Mouse (Mus musculus): Measurements from ENCODE around the gene Ugt1a8.
"Not testable (repeated sequence)": the region's sequence is repeated elsewhere in the genome, so short reads cannot be mapped to it uniquely, and the experiment has no call there.

Gene Ugt1a8

GRCm38 (mm10) chr1:88195687-88196086, 108.1 kb downstream of the Ugt1a8 start:
- no peak for DNase-seq

- no peak for DNase-seq
Observed at GRCm38 (mm10) chr1:88197443-88197842, 109.8 kb downstream of the Ugt1a8 start.

DNA sequence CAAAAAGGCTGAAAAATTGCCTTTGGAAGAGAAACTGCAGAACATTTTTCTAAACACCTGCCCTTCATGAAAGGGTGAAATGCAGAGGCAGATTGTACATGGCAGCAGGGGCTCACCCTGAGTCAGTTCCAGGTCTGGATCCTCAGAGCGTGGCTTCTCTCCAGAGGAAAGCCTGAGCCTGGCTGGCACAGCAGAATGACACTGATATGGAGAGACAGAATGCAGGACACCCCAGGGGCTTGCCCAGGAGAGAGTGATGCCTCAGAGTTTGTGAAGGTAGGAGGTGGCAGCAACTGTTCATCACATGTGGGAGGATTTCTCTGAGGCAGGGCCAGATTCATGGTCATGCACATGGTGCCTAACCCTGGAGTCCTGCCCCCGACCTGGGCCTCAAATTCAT, 112.4 kb downstream of the Ugt1a8 start:
- DNase-seq: no peak

DNA sequence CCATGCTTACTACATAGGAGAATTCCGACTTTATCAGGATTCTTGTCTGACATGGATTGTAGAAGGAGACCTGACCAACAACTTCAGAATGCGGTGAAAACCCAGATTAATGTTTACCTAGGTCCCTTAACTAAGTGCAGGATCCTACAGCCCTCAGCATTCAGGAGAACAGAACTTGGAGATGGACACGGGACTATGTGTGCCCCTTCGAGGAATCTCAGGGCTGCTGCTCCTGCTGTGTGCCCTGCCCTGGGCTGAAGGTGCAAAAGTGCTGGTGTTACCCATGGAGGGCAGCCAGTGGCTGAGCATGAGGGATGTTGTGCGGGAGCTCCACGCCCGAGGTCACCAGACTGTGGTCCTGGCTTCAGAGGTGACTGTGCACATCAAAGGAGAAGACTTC, 112.8 kb downstream of the Ugt1a8 start, which contains the start of gene Ugt1a2:
TSS of gene Ugt1a2 (plus strand) at position 146 of the 400 bp plus-strand sequence.
- DNase-seq: no peak

- DNase-seq: peak; percentile 87
Observed at GRCm38 (mm10) chr1:88205294-88205922, 117.8 kb downstream of the Ugt1a8 start, which contains the start of gene Dnajb3. Gene Dnajb3 (minus strand): TSS chr1:88205782.

DNA sequence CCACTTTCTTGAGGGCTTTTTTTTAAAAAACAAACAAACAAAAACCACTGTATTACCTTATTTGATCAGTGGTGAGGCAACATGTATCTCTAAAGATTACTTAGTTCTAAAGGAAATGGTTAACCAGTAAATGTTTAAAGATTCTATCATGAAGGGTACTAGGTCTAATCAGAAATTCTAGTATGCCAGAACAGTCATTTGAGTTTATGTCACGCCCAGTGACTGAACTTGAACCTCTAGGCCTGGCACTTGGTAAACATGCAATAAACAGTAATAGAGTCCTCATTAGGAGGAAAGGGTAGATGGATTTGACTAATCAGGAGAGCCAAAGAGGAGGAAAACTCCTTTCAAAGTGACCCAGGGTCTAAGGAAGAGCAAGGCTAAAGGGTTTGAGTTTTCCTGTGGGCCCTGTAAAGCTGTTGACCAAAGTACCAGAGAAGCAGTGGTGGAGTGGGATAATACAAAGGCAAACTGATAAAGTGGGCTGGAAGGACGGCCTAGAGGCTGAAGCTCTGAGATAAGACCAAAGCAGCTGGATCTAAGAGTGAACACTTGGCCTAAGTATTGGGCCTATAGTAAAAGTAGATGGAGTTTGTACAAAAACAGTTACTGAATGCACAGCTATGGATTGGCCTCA, 119.3 kb downstream of the Ugt1a8 start:
- no peak for DNase-seq

DNA sequence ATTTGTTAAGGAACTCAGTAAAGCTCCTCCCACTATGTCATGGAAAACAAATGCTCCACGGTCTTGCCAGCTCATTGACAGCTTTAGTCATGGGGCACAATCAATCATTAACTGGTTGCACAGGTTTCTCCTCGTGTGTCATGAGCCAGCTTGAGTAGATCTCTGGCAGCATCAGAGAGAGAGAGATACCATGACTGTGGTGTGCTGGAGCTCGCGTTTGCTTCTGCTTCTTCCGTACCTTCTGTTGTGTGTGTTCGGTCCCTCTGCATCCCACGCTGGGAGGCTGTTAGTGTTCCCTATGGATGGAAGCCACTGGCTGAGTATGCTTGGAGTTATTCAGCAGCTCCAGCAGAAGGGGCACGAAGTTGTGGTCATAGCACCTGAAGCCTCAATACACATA, 124.2 kb downstream of the Ugt1a8 start, which contains the start of gene Ugt1a1:
TSS of gene Ugt1a1 (plus strand) at position 148 of the 400 bp plus-strand sequence.
- DNase-seq: peak; percentile 10

- DNase-seq: no peak
Observed at GRCm38 (mm10) chr1:88212341-88213045, 124.9 kb downstream of the Ugt1a8 start.

GRCm38 (mm10) chr1:88213061-88213460, 125.4 kb downstream of the Ugt1a8 start:
- no peak for DNase-seq

DNA sequence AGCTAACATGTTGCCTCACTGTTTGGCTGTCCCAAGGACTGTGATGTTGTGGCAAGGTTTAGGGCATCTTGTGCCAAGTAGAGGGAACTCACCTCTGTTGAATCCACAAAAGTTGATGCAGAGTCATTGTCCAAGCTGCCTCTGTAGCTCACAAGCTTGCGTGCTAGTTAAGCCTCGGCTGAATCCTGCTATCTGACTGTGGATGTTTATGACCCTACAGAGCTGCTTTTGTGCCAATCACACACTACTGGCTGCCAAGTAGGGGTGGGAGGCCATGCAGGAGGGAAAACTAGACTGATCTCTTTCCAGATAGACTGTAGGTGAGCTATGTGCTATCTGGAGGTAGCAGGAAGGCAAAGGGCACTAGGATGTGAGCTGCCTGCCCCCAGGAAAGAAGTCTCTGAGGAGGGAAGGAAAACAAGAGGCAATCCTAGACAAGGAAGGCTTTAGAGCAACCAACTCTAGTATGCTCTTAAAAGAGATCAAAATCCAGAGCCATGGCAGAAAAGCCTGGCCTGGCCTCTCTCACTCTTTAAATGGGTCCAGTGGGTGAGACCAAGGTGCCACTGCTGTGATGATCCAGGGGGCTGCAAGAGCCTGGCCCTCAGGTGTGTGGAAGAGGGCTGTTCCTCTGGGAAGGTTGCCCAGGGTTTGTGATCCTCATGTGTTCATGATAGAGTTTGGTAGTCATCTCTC, 126.3 kb downstream of the Ugt1a8 start:
- peak; percentile 10 for DNase-seq

GRCm38 (mm10) chr1:88214462-88214952, 126.9 kb downstream of the Ugt1a8 start:
- no peak for DNase-seq

- peak; percentile 9 for DNase-seq
Observed at GRCm38 (mm10) chr1:88215466-88216380, 128.1 kb downstream of the Ugt1a8 start.

DNA sequence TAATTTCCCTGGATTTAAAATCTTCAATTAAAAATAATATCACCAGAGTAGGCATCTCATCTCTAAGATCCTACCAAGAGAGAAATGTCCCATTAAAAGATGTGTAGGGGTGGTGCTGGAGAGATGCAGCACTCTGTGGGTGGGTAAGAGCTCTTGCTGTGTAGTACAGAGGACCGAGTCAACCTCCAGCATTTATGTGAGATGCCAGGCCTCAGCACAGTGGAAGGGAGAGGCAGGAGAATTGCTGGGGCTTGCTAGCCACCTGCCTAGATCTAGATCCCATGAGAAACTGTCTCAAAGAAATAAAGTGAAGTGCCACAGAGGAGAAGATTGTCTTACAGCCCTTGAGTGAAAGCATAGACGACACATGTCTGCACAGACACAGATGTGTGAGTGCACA, 128.9 kb downstream of the Ugt1a8 start:
- DNase-seq: no peak

- peak; percentile 19 for DNase-seq
Observed at GRCm38 (mm10) chr1:88217144-88217543, 129.5 kb downstream of the Ugt1a8 start.

GRCm38 (mm10) chr1:88217576-88217975, 130.0 kb downstream of the Ugt1a8 start:
- DNase-seq: no peak

DNA sequence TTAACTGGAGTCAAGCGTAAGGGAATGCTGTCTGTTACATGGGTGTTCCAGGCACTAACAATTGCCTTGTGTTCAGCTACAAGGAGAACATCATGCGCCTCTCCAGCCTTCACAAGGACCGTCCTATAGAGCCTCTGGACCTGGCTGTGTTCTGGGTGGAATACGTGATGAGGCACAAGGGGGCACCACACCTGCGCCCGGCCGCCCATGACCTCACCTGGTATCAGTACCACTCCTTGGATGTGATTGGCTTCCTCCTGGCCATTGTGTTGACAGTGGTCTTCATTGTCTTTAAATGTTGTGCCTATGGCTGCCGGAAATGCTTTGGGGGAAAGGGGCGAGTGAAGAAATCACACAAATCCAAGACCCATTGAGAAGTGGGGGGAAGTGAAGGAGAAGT, 130.4 kb downstream of the Ugt1a8 start:
- peak; percentile 9 for DNase-seq

DNA sequence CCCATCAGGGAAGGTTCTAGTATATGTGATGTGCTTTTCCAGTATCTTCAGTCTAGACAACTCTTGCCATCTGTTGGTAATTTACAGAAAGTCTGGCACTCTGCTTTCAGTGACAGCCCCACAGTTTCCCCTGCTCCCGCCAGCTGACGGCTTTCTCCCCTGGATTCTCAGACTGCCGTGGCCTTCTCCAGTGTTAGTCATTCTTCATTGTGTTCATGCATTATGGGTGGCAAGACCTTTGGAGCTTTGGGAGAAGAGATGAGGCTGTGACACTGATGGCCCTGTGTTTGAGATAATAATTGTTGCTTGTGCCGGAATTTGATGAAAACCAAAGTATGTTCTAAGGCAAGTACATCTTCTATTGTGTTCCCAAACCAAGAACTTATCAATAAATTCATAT, 131.0 kb downstream of the Ugt1a8 start:
- DNase-seq: no peak

DNA sequence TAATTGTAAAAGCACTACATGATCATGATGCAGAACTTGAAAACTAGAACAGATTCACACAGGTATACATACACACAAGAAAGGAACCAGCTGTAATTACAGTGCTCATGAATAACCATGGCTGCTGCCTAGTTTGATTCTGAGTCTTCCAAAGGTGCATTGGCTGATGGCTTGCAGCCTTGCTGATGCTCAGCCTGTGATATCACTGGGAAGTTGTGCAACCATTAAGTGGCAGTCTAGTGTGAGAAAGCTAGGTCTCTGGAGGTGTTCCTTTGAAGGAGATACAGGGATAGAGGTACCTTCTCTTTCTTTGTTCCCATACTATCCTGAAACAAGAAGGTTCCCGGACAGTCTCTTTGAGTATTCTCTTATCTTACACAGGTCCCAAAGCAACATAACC, 131.4 kb downstream of the Ugt1a8 start:
- DNase-seq: no peak

DNA sequence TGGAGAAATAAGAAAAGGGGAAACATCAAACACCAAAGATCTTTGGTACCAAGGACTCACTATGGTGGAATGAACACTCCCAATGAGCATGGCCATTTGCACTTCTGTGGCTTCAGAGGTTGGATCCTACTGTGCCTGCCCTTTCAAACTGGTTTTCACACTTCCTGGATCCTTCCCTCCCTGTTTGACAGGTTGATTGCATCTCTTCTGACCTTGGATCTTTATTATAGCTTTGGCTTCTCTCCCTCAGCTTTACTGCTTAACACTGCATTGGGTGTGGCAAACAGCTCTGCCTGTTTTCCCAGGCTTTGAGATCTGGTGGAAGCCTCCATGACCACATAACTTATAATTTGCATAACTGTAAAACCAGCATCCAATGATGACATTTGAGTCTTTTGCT, 132.7 kb downstream of the Ugt1a8 start:
- no peak for DNase-seq

GRCm38 (mm10) chr1:88222216-88222615, 134.6 kb downstream of the Ugt1a8 start:
- no peak for DNase-seq

DNA sequence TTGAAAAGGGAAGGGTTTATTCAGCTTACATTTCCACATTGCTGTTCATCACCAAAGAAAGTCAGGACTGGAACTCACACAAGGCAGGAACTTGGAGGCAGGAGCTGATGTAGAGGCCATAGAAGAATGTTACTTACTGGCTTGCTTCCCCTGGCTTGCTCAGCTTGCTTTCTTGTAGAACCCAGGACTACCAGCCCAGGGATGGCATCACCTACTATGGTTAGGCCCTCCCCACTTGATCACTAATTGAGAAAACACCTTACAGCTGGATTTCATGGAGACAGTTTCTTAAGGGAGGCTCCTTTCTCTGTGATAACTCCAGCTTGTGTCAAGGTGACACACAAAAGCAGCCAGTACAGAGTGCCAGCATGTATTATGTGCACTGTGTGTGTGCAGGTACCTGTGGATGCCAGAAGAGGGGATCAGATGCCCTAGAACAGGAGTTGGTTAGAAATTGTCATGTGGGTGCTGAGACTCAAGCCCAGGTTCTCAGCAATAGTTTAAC, 135.4 kb downstream of the Ugt1a8 start:
- not testable (repeated sequence) for DNase-seq

GRCm38 (mm10) chr1:88223591-88223990, 136.0 kb downstream of the Ugt1a8 start:
- peak; percentile 9 for DNase-seq

Measured in thymus, postnatal 4 days (tissue).